Mouse (Mus musculus) gastrocnemius, adult 8-10 months (tissue): ENCODE results near the gene Grb7. TPM values are rescaled to one million over a fixed set of nuclear protein-coding genes. Genes with fewer than 3 reads are reported as not detected.

ENCODE experiments used
- DNase-seq, 2 experiments: peaks; one replicate each; pipeline ENCODE4 v3.0.0; 2022; ENCODE audit warnings: low spot score in 2 of 2
- total RNA-seq, 4 experiments: library from RNA; stranded (reverse); gene quantifications; 2 replicates each; pipeline ENCODE4 v1.2.4; 2022

Gene Grb7
- total RNA-seq, 4 experiments from 2014 or later: 0.11 to 0.29 TPM; not detected in 2

DNA sequence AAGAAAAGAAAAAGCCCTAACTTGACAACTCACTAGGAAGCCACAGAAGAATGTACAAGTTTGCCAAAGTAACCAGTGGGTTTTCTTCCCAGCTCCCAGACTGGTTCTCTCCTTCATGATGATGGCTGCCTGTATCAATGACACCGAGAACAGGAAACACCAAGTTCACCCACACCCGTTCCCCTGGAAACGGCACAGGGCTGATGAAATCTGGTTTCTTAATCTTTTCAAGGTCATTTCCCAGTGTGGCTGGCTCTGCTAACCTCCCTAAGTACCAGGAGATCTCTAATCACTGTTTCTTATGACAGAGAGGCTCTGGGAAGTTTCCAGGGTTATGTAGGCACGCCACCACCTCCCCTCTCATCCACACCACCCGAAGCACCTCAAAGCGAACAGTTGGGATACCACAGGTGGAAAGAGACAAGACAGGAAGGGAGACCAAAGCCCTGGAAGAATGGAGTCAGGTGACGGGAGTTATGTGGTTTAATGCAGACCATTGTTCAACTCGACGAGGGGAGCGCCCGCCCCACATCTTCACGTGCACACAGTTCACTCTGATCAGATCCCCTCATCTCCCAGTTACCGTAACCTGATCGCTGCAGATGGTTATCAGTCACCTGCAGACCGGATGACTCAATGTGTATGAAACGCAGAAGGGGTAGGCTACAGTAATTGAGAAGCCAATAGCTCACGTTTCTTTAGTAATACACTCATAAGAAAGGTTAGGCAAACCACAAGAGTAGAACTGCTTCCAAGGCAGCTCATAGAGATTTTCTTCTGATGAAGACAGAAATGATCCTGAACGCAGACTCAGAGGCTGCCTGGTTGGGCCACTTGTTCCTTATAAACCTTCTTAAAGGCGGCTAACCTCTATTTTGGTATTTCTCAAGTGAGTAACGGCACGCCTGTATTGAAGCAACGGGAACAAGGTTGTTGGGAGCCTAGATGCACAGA is 23.8 kb downstream of the Grb7 start:
- DNase-seq: no peak

DNA sequence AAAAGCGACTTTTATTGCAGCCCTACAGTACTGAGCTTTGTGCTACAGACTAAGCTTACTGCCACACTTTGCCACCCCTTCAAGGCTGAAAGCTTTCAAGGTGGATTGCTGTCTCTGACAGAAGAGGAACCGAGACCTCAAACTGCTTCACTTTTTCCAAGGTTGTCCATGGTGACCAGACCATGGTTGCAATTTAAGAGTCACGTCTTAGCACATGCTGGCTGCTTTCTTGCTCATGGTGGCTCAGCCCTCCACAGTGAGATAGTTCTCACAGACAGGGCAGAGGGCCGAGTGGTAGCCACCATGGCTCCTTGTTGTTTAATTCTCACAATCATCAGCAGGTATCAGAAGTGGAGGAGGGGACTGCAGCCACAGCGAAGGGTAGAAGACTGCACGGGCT is 24.6 kb downstream of the Grb7 start:
- no peak for DNase-seq

DNA sequence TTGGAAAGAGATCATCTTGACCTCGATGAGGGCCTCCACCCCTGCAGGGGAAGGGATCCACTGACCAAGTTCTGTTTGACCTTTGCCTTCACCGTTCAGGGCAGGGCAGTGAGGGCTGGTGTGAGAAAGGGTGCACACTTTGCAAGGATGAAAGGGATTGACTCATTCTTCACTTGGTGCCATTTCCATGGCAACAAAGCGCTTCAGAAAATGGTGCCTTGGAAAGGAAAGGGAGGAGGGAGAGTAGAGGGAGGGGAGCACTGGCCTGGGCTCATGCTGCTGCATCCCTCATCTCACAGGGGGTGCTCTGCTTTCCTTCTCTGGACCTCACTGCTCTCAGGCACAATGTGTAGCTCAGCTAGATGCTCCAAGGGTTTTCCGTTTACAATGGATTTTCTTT is 26.5 kb downstream of the Grb7 start:
- no peak for DNase-seq

DNA sequence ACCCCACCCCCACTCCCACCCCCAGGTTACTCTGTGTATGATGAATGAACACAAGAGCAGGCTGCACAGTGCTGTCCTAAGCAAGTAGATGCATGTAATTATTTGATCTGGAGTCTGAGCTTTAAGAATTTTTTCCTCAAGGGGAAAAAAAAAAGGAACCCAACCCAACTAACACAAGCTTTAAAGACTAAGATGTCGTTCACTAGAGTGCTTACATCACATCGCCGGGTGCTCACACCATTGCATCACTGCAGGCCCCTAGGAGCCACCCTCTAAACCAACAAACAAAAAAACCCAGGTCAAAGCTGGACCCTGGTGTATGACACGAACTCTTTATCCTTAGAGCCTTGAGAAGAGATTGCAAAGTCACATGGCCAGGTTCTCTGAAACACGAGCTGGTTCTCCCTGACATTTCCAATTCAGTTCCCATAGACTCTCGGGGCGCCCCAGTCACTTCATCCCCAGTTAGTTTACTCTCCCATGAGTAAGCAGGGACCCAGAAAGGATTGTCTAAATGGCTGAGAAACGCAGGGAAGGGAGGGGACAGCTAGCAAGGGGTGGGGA is 27.8 kb downstream of the Grb7 start:
- DNase-seq: no peak

DNA sequence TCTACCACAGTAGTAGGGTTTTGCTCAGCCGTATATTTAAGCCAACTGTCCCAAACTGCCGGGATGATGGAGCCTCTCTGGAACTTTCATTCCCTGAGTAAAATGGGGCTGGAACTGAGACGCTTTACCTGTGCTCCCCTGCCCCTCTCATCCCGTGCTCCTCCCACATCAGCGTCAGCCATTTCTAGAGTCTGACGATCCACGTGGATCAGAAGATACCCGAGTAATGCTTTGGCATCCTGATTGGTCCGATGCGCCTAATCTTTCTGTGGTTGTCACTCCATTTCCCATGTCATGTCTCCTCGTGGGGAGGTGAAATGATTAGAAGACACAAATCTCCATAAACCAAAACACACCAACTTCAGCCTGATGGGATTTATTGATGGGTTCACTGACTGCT is 28.8 kb downstream of the Grb7 start:
- DNase-seq: no peak

DNA sequence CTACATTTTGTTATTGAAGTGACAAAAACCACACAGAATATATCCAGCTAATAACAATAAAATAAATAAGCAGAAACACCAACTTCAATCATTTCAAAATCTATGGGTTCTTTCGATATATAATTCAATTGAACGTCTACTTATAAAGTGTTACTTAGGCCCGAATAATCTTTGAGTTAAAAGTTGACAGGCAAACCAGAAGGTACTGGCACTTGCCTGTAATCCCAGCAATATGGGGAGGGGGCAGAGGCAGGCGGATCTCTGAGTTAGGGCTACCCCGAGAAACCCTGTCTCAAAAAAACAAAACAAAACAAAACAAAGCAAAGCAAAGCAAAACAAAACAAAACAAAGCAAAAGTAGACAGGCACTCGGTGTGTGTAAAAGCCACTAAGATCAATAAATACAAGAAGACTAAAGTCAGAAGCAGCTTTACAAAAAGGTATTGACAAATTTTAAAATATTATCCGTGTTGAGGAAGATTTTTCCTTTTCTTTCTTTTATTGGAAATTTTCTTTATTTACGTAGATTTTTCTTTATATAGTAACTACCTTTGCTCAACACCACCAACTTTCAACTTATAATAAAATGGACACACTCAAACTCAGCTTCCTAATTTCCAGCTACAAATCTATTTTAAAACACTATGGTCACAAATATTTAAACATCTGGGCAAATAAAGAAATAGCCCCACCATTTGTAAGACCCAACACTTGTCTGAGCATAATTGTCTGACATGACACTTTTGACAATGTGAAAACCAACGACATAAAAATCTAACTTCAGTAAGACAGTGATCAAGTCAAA is 29.6 kb downstream of the Grb7 start:
- no peak for DNase-seq

DNA sequence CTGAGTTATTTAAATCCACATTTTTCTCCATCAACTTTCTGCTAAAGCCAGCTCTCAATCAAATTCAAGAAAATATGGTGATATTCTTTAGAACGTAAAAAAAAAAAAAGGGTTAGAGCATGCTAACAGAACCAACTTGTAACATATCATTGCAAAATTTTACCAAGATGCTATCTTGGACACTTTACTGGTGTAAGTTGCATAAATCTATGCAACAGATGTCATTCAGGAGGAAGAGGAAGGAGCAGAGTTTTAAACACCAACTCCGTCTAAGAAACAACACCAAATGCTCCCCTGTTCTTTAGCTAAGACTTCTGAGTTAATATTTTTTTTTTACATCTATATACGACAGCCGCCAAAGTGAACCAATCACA is 30.2 kb downstream of the Grb7 start:
- no peak for DNase-seq

DNA sequence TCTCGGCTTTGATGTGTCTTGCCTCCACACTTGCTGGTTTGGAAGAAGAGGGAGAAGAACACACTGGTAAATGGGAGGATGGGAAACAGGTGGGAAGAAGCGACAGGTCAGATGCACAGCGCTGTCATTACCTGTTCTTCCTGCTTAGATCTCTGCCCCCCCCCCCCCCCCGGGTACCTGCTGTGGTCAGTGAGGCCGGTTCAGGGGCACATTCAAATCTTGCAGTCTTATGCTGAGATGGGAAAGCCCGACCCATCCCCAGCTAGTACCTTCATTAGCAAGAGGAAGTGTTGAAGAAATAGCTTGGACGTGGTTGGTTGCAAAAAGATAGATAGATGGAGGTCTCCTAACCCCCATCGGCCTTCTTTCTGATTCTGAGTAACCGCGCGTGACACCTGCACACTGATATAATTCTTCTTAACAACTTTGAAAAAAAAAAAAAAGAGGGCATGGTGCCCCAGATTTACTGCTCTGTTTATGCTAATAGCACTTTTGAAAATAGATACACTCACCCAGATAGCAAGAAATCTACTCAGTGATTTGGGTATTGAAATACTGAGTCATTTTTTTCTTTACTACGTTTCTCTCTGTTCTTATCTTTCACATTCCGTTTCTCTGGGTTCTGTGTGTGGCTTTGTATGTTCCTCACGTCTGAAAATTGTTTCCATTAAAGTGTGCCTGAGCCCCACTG is 31.0 kb downstream of the Grb7 start:
- DNase-seq: no peak

DNA sequence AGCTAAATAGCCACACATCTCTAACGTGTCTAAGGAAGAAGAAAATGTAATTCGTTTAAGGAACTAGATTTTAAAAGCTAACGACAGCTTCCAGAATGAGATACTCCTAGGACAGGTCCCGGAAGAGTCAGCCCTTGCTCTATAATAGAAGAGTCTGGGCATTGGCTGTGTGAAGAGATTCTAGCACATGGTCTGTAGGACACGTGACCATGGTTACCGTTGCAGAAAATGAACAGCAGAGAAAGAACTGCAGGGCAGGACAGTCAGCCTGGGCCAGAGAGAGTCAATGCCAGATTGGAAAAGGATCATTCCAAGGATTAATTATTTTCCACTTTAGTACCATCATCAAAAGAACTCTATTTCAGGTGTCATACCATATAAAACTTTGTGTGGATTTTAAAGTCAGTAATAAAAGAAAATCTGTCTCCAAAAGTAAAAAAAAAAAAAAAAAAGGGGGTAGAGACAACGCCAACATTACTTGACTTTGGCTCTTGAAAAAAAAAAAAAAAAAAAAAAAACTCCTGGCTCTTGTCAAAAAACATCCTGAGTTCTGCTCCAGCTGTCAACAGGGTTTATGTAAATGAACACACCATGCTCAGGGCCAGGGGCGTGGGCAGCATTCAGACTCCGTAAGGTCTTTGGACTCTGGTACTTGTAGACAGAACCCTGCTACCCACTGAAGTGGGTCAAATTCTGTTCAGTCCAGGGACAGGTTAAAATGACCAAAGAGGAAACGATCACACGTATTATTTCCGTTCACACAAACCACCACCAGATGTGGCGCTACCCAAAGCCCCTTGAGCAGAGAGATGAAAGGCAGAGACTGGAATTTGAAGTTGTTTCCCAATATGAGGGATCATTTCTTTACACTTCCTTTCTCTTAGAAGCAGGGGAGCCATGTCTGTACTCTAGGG is 33.1 kb downstream of the Grb7 start:
- DNase-seq: no peak

DNA sequence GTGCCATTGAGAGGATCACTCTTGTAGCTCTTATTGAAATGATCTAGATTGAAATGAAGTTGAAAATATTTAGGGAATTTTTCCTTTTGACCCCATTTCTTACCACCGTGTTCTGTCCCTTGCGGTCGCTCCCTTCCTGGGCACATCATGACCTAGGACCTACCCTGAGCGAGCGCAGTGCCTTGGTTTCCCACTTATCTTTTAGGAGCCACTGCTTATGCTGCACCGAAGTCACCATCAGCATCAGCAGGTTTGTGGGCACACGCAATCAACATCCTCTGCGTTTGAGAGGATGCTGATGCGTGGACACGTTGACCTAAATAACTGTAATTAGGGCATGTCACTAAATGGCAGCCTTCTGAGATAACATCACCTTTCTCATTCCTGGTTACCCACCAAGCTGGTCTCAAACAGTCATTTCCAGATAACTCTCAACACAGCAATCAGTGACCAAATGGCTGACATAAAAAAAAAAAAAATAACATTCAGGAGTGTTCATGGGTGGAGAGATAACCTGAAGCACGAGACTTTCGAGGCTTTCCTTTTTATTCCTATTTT is 33.8 kb downstream of the Grb7 start:
- DNase-seq: no peak

DNA sequence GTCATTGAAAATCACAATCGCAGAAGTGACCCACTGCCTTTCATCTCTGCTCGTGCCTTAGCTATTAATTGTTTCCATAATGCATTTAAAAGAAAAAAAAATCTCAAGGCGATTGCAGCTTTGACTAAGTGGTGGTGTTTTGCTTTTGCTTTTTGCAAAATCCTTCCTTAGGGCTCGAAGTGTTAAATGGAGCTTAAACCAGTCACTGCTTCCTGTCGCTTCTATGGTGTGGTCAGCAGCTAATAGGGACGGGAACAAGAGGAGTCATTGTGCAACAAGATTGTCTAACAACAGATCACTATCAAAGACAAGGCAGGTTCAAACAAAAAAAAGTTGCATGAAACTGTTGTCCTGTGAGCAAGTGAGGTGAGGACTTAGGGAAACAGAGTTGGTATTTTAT is 35.0 kb downstream of the Grb7 start:
- DNase-seq: no peak

DNA sequence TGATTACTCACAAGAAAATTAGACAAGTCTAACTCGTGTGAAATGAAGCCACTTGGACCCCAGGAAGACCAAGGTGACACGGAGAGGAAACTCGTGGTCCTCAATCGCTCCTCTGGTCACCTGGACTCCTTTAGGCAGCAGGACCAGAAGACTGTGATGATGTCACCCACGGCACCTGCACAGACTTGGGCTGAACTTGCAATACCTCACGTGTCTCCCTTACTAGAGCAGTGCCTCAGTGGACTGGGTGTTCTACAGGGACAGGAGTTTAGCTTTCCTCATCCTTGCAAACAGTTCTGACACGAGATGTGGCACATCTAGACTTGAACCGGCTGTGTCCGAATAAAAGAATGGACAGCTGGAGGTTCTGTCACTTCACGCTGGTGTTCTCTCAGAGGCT is 35.9 kb downstream of the Grb7 start:
- DNase-seq: no peak

DNA sequence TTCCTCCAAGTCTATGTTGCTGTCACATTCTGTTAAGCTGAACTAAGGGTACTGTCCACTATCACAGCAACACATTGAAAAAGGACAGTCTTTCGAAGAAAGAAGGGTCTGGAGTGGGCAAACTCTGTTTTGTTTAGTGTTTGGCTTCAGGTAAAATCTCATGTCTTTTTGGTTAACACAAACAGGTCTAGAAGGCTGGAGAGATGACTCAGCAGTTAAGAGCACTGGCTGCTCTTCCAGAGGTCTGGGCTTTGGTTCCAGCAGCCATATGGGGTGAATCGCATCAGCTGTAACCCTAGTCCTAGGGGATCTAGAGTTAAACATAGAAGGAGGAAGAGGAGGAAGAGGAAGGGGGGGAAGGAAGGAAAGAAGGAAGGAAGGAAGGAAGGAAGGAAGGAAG is 39.6 kb downstream of the Grb7 start:
- no peak for DNase-seq

DNA sequence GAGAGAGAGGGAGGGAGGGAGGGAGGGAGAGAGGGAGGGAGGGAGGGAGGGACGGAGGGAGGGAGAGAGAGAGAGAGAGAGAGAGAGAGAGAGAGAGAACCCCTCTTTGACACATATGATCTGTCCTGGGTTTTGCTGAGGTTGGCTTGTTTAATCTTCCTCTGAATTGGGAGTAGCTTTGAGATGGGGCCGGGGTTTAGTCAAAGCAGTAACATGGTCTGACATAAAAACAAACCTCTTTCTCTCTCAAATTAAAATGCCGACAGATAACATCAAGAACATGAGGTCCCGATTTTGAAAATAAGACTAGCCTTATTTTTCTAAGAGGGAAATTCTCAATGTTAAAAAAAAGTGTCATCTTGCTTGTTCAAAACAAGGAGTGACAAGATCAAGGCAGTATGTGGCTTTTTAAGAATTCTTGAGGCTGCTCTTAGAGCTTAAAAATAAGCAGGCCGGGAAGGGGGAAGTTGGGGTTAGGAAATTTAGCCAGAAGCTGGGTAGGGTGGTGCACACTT is 41.4 kb downstream of the Grb7 start:
- no peak for DNase-seq

DNA sequence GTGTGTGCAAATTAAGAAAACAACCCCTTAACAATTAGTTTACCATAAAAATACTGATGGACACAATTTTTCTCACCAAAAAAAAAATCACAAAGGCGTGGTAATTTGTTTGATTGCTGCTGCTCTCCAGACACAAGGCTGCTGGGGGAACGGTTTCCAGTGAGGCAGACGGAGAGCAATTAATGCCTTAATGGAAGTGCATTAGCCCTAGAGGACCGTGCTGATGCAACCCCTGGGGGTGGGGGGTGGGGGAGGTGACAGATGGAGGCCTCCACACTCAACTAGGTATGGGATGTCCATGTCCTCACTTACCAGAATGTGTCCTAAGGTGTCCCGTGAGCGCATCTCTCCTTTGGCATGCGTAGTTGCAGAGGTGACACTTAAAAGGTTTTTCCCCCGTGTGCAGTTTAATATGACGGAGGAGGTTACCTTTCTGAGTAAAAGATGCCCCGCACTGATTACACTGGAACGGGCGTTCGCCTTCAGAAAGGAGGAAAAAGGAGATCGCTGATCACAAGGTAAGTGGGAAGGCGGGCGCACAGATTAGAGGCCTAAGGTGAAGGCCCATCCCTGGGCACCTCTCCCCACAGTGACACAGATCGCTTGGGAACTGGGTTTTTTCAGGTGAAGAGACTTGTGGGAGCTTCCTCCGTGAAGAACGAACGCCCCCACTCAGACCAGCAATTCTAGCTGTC is 42.5 kb downstream of the Grb7 start:
- DNase-seq: no peak

DNA sequence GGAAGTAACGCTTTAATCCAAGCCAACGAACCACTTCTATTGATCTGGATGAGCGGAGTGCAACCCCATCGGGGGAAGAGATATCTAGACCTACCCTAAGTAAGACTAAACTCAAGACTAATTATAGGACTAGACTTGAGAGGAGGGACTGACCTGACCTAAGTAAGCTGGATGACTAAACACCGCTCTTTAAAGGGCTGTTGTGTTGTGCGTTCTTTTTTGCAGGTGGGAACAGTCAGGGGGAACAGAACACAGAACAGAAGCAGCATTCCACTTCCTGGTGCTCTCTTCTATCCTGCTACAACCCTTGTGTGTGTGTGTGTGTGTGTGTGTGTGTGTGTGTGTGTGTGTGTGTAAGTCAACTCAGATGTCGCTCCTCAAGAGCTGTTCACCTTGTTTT is 45.4 kb downstream of the Grb7 start:
- DNase-seq: no peak

DNA sequence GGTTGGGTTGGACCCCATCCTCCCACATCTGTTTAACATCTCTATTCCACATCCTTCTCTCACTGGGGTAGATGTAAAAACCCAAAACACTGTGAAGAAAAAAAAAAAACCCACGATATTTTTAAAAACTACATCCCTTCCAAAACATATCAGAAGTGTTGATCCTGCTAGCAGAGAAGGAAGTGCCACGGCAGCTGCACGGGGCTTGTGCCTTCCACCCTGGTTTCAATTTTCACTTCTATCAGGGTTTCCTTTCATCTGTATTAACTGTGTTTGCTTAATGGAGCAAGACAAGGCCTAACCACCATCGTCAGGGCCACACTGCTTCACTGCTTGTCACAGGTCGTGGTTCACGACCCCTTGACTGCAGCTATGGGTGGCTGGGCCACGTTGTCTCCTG is 46.8 kb downstream of the Grb7 start:
- no peak for DNase-seq

DNA sequence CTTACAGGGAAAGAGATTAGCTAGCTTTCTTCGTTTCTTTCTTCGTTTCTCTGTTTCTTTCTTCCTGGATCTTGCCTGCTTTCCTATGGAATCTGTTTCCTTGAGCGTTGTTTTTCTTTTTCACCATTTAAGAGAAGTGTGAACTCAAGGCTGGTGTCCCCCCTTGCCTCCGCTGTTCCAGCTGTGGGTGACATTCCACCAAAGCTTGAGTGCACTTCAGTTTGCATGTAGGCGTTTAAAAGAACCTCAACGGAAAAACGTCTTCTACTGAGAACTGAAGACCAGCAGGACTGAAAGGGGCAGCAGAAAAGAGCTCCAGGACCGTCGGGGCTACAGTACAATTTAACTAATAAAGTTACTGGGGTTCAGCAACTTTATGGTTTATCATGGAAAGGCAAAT is 47.2 kb downstream of the Grb7 start:
- no peak for DNase-seq

DNA sequence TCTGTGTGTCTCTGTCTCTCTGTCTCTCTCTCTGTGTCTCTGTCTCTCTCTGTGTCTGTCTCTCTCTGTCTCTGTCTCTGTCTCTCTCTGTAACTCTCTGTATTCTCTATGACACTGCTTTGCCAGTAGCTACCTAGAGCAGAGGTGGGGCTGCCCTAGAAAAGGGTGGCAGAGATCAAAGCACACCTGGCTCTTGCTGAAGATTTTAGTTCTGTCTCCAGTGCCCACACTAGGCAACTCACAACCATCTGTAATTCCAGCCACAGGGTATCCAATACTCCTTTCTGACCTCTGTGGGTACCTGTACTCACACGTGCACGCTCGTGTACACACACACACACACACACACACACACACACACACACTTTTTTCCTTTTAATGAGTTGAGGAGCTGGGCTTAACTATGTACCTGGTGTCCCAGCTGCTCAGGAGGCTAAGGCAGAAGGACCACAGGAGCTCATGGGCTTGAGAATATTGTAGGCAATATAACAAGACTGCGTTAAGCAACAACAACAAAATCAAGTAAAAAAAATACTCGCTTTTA is 49.1 kb downstream of the Grb7 start:
- no peak for DNase-seq
